Mouse (Mus musculus): ENCODE measurements at regions not wholly inside any gene's neighbourhood (a gene's known extent, or its start where the extent isn't known, plus 50 kb on each side); places are given as distances from the start of the nearest gene placed in this dataset.

GRCm38 (mm10) chr10:16619584-16619983 lies 1103.4 kb upstream of the Cited2 start:
- TF ChIP-seq POU5F1 (IDR thresholded peaks at IDR 0.05; ENCODE audit: borderline replicate concordance, low read length) (no peak), CTCF (conservative IDR thresholded peaks at IDR 0.05; ENCODE audit: low read length) (no peak), NANOG (IDR thresholded peaks at IDR 0.05; ENCODE audit: borderline replicate concordance, low read length) (no peak)
